Mouse (Mus musculus): ENCODE measurements at regions not wholly inside any gene's neighbourhood (a gene's known extent, or its start where the extent isn't known, plus 50 kb on each side); places are given as distances from the start of the nearest gene placed in this dataset.
A peak's percentile ranks its signal among the peaks of the same experiment; 100 is the strongest.

DNA sequence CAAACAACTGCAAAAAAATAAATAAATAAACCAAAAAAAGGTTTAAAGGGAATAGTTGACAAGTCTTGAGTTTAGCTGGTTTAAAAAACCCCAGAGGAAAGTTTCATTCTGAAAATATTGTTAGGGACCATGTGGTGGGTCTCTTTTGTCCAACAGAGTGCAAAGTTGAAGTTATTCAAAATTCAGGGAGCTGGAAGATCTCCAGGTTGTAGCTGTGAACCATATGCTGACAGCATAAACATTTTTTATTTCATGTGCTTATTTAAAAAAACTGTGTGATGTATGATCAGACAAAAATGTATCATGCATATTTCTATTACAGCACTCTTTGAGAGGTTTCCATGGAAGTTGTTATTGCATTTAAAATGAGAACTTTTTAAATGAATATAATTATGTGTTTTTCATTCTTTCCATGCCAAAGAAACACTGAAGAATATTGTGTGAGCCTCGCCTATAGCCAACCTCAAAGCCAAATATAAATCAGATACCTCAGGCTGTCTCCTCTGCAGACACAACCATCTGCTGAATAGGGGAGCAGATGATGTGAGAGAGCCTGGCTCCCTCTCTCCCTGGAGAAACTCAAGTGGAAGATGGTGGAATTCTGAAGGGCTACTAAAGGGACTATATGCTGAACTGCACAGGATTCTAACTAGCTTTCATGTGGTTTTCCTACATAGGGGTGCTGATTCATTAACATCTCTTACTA lies 413.4 kb upstream of the Impad1 start:
- intact Hi-C loops (cut with DNase I): no loop called here

DNA sequence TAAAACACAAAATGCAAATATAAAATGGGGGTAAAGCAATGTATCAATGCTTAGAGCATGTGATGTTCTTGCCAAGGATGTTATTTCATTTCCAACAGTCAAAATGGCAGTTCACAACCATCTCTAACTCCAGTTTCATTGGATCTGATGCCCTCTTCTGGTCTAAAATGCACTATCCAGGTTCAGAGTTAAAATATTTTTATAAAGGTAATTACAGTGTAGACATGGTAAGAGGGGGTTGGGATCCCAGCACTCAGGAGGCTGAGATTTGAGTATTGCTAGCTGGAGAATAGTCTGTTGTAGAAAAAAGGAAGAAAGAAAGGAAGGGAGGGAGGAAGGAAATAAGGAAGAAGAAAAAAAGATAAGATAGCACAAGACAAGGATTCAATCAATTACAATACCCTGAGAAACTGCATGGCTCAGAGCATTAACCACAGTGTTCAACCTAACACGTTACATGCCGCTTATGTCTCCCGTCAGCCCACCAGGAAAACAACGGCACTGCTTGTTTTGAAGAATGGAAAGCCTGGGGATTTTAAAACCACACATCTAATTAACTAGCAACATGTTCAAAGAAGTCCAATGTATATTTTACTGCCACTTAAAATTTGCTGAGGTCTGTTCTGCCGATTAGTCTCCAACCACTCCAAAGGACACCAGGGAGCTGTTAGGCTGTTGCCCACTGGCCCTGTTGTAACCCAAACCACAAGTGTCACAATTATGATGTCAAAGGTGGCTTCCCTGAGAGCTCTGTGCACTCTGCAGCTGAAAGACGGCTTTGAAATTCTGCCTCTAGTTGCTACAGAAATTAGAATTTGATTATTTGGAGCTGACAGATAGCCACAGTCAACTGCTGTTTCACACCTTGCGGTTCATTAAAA lies 412.4 kb upstream of the Impad1 start:
- intact Hi-C loops (cut with DNase I): no loop called here
- DNase-seq: no peak

More for the DNA sequence above, 413.4 kb upstream of the Impad1 start:
- DNase-seq: no peak

DNA sequence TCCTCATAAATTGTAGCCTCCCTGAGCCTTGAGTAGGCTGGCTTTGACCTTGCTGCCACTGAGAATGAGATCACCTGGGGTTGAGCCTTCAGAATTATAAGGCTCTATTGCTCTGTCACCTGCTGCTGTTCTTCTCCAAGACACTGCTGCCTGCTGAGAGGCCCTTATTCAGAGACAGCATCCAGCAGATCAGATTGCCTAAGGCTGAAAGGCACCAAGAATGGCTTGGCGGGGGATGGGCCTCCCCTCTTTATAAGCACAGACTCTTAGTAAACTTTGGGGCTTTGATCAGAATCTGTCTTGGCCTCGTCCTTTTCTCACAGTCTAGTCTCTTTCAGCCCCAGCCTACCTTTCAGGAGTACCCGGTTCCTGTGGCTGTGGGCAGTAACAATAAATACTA lies 401.1 kb upstream of the Impad1 start:
- intact Hi-C loops (cut with DNase I): no loop called here
- no peak for DNase-seq

DNA sequence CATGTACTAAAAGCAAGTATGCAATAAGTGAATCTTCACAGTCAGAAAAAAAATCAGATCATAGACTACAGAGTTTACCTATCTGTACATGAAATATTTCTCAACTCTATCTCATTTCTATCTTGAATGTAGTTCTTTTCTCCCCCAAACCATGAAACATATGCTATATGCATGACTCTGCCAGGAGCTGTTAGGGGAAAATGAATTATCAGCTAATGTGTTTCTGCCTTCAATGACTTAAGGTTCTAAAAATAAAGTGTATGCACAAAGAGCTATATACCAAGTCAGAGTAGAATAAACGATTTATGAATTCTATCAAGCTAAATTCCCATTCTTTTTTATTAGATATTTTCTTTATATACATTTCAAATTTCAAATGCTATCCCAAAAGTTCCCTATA lies 388.4 kb upstream of the Impad1 start:
- DNase-seq: no peak
- intact Hi-C loops (cut with DNase I): no loop called here

DNA sequence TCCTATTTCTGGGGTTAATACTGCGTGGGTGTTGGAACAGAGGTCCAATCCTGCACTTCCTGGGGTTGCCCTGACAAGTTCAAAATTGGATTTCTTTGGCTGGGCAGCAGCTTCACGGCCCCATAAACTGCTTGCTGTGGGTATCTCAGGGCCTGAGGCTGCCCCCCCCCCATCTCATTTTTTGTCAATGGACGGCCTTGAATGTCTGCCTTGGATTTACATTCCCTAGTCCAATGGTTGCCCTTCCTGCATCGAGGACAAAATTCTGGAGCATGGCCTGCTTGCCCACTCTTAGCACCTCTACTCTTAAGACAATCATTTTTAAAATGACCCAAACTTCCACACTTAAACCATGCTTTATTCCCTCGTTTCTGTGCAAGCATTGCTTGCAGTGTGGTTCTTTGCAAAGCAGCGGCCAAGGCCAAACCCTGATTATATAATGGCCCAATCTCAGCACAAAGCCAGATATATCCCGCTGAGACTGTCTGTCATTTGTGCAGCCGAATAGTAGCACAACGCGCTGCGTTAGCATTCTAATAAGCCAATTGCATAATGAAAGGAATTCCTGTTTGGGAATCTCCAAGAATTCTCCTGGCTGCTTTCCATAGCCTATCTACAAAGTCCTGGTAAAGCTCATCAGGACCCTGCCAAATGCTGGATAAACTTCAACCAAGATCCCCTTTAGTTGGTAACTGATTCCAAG lies 386.0 kb upstream of the Impad1 start:
- peak; percentile 18 to 23 for DNase-seq
- intact Hi-C loops (cut with DNase I): no loop called here

DNA sequence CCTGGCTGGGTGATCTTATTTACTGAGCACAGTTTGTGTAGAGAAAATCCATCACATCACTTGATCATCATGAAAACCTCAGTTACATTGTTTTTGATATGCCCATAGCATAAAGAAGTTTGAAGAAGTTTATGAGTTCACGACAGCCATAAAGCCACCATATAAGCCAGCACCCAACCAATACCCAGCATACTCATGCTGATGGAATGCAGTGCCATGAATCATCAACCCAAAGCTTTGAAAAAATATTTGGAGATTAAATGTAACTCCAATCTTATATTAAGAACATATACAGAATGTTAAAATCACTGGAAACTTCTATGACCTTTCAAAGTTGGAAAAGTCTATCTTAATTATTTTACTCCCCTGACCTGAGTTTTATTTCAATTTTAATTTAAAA lies 372.1 kb upstream of the Impad1 start:
- intact Hi-C loops (cut with DNase I): no loop called here

DNA sequence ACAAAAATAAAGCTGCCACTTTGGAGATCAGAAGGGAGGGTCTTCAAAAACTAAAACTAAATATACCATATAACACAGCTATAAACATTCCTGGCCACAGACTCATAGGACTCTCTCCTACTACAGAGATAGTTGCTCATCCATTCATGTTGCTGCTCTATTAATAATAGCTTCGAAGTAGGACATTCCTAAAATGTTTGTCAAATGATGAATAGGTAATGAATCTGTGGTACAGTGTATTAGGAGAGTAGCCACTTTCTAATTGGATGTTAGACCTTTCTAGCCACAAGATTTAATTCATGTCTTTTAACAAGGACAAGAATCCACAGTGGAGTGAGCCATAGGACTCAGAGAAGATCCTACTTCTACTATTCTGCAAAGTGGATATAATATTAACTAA lies 367.8 kb upstream of the Impad1 start:
- no peak for DNase-seq
- intact Hi-C loops (cut with DNase I): no loop called here

More for the DNA sequence above, 372.1 kb upstream of the Impad1 start:
- DNase-seq: no peak

DNA sequence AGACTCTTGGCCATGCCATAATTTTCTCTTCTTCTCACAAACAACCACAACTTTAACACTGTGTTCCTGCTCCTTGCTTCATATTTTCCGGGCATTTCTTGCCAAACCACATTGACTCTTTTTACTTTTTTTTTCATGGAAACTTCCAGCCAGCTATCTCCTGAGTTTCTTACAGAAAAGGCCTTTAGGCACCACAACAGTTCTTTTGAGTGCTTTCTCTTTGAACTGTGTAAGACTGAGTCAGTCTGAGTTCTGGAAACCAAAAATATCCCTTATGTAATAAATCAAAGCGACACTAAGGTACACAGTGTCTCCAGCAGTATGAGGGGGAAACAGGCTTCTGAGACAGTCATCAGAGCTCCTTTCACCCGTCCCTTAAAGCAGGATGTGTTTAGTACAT lies 337.6 kb upstream of the Impad1 start:
- intact Hi-C loops (cut with DNase I): no loop called here
- DNase-seq: no peak

DNA sequence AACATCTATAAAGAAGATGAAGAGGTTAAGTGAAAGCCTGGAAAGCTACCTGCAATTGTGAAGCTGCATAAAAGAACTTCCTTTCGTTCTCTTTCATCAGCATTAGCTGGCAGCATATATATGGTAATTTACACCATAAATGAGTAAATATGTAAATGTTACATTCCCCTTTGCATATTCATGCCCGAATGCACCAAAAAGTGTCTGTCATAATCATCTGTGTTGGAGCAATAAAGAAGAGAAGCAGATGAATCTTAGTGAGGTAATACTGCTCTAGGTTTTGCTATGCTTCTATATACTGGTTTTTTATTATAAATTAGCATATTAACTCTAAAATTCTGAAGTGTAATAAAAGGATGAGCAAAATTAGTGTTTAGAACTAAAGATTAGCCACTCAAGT lies 332.9 kb upstream of the Impad1 start:
- intact Hi-C loops (cut with DNase I): no loop called here
- DNase-seq: no peak

DNA sequence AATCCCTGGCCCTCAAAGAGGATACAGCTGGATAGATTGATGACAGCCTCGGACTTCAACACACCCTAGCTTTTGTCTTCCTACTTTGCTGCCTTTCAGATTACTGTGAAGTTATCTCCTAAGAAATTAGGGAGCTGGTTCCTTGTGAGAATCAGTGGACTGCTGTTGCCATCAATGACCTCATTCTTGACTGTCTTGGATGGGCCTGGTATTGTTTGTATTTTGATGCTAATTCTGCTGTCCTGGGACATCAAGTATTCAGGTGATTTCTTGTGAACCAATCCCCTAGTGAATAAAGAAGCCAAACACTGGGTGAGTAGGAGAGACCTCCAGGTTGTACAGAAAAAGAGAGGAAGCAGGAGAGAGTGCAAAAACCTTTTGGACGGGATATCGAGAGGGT lies 305.3 kb upstream of the Impad1 start:
- DNase-seq: no peak
- intact Hi-C loops (cut with DNase I): no loop called here

DNA sequence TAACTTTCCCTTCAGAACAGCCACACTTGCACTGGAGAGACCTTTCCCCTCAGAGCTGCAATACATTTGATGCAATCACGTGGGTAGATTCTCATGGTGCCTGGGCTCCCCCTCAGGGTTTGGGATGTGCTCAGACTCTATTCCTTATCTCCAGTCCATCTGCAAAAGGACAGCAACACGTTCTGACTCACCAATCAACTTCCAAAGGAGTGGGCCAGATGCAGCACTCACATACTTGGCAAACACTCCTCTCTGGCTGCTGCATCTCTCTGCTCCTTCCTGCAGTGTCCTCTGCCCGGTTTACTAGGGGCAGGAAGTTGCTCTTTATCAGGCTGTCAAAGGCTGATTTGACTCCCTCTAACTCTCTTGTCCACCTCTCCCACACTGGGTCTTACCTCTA lies 285.6 kb upstream of the Impad1 start:
- DNase-seq: no peak
- intact Hi-C loops (cut with DNase I): no loop called here

DNA sequence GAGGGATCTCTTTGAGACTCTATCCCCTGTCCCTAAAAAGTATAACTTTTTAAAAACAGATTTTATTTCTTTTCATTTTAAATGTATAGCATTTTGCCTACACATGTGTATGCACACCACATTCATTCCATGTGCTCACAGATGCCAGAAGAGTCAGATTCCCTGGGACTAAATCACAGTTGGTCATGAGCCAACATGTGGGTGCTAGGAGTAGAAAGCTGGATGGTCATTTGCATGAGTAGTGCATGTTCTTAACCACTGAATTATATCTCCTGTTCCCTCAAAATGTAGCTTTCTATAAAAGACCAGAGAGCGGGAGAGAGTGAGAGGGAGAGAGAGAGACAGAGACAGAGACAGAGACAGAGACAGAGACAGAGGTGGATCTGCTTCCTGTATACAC lies 281.6 kb upstream of the Impad1 start:
- no peak for DNase-seq
- intact Hi-C loops (cut with DNase I): no loop called here

DNA sequence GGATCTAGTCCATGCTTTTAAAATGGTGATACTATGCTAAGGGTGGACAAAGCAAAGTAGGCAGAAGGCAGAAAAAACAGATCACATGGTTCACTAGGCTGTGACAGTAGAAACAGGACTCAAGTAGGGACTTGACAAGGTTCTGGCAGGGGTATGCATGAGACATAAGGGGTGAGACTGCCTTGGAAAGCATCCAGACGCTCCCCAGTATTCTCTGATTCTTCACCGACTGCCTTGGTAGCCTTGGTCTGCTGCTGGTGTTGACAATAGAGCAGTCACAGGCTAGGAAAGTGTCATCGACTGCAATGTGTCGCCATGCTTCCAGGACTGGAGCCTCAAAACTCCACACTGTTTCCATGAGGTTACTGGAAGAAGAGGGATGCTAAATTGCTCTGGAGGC lies 278.1 kb upstream of the Impad1 start:
- no peak for DNase-seq
- intact Hi-C loops (cut with DNase I): no loop called here

DNA sequence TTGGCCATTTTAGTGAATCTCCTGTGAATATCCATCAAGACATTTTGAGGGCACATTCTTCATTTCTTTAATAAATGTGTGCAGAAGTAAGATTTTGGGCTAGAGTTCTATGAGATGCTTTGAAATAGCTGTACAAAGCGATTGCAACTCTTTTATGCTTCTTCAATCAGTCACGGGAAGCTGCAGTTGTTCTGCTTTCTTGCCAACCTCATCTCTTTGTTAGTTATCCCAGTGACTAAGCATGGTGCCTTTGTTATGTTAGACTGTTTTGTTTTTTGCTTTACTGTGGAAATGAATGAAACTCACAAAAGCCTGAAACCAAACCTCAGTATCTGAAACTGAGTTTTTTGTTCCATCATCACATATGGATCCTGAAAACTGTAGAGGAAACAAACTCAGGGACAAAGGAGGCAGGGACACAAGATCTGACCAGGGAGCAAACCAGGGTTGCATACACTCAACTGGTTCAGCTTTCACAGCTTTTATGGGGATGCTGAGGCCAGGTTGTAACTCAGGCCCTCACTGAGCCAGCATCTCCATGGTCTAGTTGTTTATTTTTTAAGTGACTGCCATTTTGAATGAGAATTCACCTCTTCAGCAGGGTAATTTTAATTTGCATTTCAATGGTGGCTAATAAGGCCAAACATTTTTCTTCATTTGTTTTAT lies 266.3 kb upstream of the Impad1 start:
- intact Hi-C loops (cut with DNase I): no loop called here
- DNase-seq: no peak

DNA sequence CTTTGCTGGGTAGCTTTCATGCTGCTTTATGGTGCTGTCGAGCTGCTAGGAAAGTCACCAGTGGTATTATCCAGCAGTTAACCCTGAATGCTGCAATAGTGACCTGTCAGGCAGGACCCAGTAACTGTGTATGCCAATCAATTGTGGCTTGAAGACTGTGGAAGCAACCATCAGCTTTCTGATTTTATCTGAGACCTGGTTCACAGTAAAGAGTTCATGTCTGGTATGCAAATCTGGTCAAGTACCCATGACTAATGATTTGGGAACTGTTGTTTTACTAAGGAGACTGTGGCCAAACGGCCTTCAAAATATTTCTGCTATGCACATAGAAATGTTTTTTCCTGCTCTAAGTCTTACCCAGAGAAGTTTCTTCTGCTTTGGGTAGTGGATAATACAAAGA lies 236.8 kb upstream of the Impad1 start:
- intact Hi-C loops (cut with DNase I): no loop called here
- no peak for DNase-seq

DNA sequence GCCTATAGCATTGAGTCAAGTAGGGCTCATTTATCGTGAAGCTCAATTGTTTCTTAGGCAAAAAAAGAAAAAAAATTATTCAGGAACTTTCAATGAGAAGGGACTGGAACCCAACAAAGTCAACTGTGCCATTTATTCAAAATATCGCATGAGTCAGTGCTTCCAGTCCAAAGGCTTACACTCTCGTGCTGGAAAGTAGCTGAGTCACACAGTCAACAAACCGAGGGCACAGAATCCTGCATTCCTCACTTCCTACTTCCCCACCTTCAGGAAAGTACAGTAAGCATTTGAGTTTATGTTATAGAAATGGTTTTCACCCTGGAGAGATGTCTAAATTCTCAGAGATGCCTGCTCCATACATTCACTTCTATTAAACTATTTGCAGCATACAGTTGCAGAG lies 194.3 kb upstream of the Impad1 start:
- intact Hi-C loops (cut with DNase I): no loop called here
- no peak for DNase-seq

DNA sequence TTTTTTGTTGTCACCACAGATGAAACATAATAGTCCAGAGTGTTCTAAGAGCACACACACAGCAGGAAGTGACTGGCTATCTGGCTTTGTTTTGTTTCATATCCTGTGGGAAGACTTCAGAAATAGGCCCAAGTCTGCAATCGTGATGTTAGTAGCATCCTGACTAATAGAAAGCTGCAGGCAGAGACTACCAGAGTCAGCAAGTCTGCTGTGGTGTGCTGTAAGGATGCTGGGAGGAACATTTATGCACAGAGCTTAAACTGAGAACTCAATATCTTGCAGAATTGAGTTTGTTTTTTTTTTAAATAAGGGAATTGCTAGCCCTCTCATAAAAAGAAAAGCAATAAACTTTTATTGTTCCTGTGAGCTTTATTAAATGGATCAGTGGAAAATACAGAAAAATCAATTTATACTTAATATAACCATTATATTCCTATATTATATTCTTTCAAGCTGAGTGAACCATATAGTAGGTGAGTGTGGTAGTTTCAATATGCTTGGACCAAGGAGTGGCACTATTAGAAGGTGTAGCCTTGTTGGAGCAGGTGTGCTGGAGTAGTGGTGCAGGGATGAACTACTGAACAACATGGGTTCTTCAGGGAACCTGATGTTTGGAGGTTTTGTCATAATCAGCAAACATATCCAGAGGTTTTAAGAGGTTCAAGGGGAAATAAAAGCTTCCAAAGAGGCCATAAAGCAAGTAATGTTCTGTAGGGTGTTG lies 190.5 kb upstream of the Impad1 start:
- DNase-seq: no peak
- intact Hi-C loops (cut with DNase I): no loop called here

DNA sequence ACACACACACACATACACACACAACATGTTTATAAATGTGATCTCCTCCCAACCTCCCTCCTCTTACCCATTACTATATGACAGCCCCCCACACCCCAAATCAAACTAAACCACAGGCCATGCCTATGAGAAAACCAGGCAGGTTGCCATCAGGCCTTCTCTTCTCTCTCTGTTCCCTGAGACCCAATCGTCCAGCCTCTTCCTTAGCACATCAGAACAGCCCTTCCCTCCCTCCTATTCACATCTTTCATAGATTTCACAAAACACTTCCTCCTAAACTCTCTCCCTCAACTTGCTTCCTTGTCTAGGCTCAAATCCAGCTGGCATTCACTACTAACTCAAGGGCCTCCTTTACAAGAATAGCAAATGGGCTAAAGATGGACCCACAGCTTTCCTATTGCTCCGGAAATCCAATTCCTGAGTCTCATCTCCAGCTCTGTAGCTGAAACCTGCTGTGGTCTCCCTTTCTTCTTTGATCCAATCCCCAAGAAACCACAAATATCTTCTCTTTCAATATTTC lies 178.7 kb upstream of the Impad1 start:
- DNase-seq: peak; percentile 16 to 17

DNA sequence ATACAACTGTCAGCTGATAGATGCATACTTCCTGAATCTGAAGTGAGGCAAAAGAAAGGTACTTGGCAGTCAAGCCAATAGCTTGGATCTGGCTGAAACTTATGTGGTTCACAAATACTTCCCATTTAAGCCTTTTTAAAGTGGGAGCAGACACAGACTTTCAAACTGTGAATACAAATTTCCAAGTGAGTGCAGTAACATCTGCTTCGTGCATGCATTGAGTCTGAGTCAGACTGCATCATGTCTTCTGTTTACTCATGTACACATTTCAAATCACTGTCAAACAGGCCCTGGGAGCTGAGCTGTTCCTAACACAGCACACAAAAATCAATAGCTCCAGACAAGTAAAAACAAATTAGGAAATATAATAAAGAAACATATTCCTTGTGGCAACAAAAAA lies 155.8 kb upstream of the Impad1 start:
- DNase-seq: no peak

More for the DNA sequence above, 178.7 kb upstream of the Impad1 start:
- intact Hi-C loops (cut with DNase I): no loop called here

DNA sequence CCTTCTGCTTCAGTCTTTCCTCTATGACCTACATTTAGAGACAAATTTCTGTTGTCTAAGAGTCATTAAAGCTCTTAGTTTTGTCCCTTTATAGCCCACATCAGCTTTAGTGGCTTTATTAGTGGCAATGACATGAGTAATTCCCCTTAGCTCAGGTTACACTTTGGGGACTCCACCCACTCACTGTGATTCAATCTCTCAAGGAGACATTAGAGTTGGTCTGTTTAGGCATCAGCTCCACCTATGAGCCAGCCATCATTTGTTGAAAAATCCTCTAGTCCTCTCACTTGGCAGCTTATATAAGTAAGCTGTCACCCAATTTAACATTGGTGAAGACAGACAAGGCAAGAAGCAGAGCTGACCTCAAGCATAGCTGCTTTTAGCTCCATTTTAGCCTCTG lies 151.3 kb upstream of the Impad1 start:
- no peak for DNase-seq
- intact Hi-C loops (cut with DNase I): no loop called here

More for the DNA sequence above, 155.8 kb upstream of the Impad1 start:
- intact Hi-C loops (cut with DNase I): no loop called here
